Mouse (Mus musculus): Measurements from ENCODE around the gene Dpp6. TPM values are rescaled to one million over a fixed set of nuclear protein-coding genes. Genes with fewer than 3 reads are reported as not detected.
A peak's percentile ranks its signal among the peaks of the same experiment; 100 is the strongest.

Gene Dpp6
- polyA plus RNA-seq, 1 experiment from 2014 or later = 5.5 TPM

DNA sequence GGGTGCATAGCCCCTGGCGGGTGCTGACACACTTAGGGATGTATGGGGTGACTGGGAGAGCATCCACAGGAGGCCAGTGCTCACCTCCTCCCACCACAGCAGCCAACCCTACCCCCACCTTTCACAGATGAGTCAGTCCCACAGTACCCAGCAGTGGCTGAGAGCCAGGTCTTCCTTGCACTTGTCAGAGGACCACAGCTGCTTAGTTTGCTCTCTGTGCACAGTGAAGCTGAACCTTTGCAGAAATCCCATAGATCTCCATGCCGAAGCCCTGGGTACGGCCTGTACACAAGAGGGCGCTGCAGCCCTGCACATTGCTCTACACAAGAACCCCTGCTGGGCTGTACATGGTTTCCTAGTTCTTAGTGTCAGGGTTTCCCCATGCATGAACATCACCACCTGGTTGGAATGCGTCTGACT, 860.3 kb downstream of the Dpp6 start:
- Histone ChIP-seq H3K27me3 (replicated peaks; ENCODE audit: control insufficient read depth, insufficient read depth, low read length) (no peaks in the 10 kb centered on the region), H3K4me3 (ENCODE audit: low read depth, low read length) (no peak overlapping the region), H3K27ac (replicated peaks; ENCODE audit: low read depth, low read length) (no peak overlapping the region), H3K4me1 (ENCODE audit: control insufficient read depth, insufficient read depth, low read length) (no peaks in the 10 kb centered on the region), H3K4me2 (ENCODE audit: low read depth, low read length) (no peak overlapping the region), H3K36me3 (ENCODE audit: control insufficient read depth, insufficient read depth, low read length) (no peaks in the 10 kb centered on the region), H3K9me3 (ENCODE audit: control insufficient read depth, low read length) (no peaks in the 10 kb centered on the region), H3K9ac (ENCODE audit: low read depth, low read length) (no peak overlapping the region)
- WGBS = 52% methylated on average over 5 of the region's 5 CpGs
- ATAC-seq (ENCODE audit: low read depth) (no peak), DNase-seq (ENCODE audit: low spot score) (peak; percentile 12)

DNA sequence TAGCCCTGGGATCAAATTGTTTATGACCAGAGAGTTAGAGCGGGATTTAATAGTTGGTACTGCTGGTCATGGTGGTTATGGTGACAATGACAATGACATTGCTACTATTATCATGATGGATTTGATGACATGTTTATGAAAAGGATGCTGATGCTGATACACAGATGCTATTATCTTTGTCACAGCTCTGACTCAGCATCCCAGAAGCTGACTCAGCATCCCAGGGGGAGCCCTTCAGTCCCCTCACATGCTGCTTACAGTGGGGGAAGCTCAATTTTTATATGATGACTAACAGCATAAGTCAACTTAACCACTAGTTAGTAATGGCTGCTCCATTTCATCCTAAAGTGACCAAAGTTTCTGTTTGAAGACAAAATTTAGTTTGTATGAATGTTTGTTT, 862.1 kb downstream of the Dpp6 start:
- no peak overlapping the region for H3K27ac ChIP-seq (replicated peaks; ENCODE audit: low read depth, low read length)
- DNase-seq (ENCODE audit: low spot score) (no peak), ATAC-seq (ENCODE audit: low read depth) (no peak)
- H3K4me3 ChIP-seq (ENCODE audit: low read depth, low read length) = no peak overlapping the region
- H3K4me1 ChIP-seq (ENCODE audit: control insufficient read depth, insufficient read depth, low read length) = no peaks in the 10 kb centered on the region
- no peak overlapping the region for H3K4me2 ChIP-seq (ENCODE audit: low read depth, low read length)
- H3K27me3 ChIP-seq (replicated peaks; ENCODE audit: control insufficient read depth, insufficient read depth, low read length) = no peaks in the 10 kb centered on the region
- H3K36me3 ChIP-seq (ENCODE audit: control insufficient read depth, insufficient read depth, low read length) = no peaks in the 10 kb centered on the region
- H3K9ac ChIP-seq (ENCODE audit: low read depth, low read length) = no peak overlapping the region
- no peaks in the 10 kb centered on the region for H3K9me3 ChIP-seq (ENCODE audit: control insufficient read depth, low read length)
- WGBS = 97% methylated on average over 1 of the region's 1 CpGs

GRCm38 (mm10) chr5:27680476-27680875, 863.5 kb downstream of the Dpp6 start:
- Histone ChIP-seq H3K36me3 (ENCODE audit: control insufficient read depth, insufficient read depth, low read length) (no peaks in the 10 kb centered on the region), H3K4me1 (ENCODE audit: control insufficient read depth, insufficient read depth, low read length) (no peaks in the 10 kb centered on the region), H3K27ac (replicated peaks; ENCODE audit: low read depth, low read length) (no peak overlapping the region), H3K9me3 (ENCODE audit: control insufficient read depth, low read length) (no peaks in the 10 kb centered on the region), H3K4me3 (ENCODE audit: low read depth, low read length) (no peak overlapping the region), H3K27me3 (replicated peaks; ENCODE audit: control insufficient read depth, insufficient read depth, low read length) (no peaks in the 10 kb centered on the region), H3K4me2 (ENCODE audit: low read depth, low read length) (no peak overlapping the region), H3K9ac (ENCODE audit: low read depth, low read length) (no peak overlapping the region)
- 39% methylated on average over 5 of the region's 5 CpGs for WGBS
- ATAC-seq (ENCODE audit: low read depth) (no peak), DNase-seq (ENCODE audit: low spot score) (no peak)

GRCm38 (mm10) chr5:27685162-27685561, 868.2 kb downstream of the Dpp6 start:
- Histone ChIP-seq H3K27me3 (replicated peaks; ENCODE audit: control insufficient read depth, insufficient read depth, low read length) (no peaks in the 10 kb centered on the region), H3K4me1 (ENCODE audit: control insufficient read depth, insufficient read depth, low read length) (no peaks in the 10 kb centered on the region)
- 61% methylated on average over 11 of the region's 11 CpGs for WGBS

GRCm38 (mm10) chr5:27685923-27686322, 868.9 kb downstream of the Dpp6 start:
- no peak for ATAC-seq (ENCODE audit: low read depth)
- H3K36me3 ChIP-seq (ENCODE audit: control insufficient read depth, insufficient read depth, low read length) = no peaks in the 10 kb centered on the region
- 69% methylated on average over 3 of the region's 3 CpGs for WGBS
- H3K27me3 ChIP-seq (replicated peaks; ENCODE audit: control insufficient read depth, insufficient read depth, low read length) = no peaks in the 10 kb centered on the region
- no peak overlapping the region for H3K4me2 ChIP-seq (ENCODE audit: low read depth, low read length)
- H3K27ac ChIP-seq (replicated peaks; ENCODE audit: low read depth, low read length) = no peak overlapping the region
- H3K9me3 ChIP-seq (ENCODE audit: control insufficient read depth, low read length) = no peaks in the 10 kb centered on the region
- no peaks in the 10 kb centered on the region for H3K4me1 ChIP-seq (ENCODE audit: control insufficient read depth, insufficient read depth, low read length)
- no peak overlapping the region for H3K4me3 ChIP-seq (ENCODE audit: low read depth, low read length)
- DNase-seq (ENCODE audit: low spot score) = no peak
- H3K9ac ChIP-seq (ENCODE audit: low read depth, low read length) = no peak overlapping the region

More at GRCm38 (mm10) chr5:27685162-27685561, 868.2 kb downstream of the Dpp6 start:
- no peak overlapping the region for H3K4me2 ChIP-seq (ENCODE audit: low read depth, low read length)
- H3K9ac ChIP-seq (ENCODE audit: low read depth, low read length) = no peak overlapping the region
- H3K27ac ChIP-seq (replicated peaks; ENCODE audit: low read depth, low read length) = no peak overlapping the region
- H3K9me3 ChIP-seq (ENCODE audit: control insufficient read depth, low read length) = no peaks in the 10 kb centered on the region
- no peaks in the 10 kb centered on the region for H3K36me3 ChIP-seq (ENCODE audit: control insufficient read depth, insufficient read depth, low read length)
- ATAC-seq (ENCODE audit: low read depth) (no peak), DNase-seq (ENCODE audit: low spot score) (no peak)
- no peak overlapping the region for H3K4me3 ChIP-seq (ENCODE audit: low read depth, low read length)

DNA sequence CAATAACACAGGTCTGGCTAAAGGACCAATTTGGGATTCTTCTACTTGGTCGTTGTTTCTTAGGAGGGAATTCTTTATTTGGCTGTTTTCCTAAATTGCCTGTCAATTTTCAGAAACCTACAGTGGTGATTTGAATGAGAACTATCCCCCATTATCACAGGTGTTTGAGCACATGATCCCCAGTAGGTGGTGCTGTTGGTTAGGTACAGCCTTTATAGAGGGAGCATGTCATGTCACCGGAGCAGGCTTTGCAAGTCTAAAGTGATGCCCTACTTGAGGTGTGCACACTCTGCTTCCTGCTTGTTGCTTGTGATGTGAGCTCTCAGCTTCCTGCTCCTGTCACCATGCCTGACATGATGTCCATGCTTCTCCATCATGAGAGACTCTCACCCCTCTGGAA, 870.3 kb downstream of the Dpp6 start:
- no peak for DNase-seq (ENCODE audit: low spot score)
- Histone ChIP-seq H3K27ac (replicated peaks; ENCODE audit: low read depth, low read length) (no peak overlapping the region), H3K4me1 (ENCODE audit: control insufficient read depth, insufficient read depth, low read length) (no peaks in the 10 kb centered on the region), H3K36me3 (ENCODE audit: control insufficient read depth, insufficient read depth, low read length) (no peaks in the 10 kb centered on the region), H3K4me3 (ENCODE audit: low read depth, low read length) (no peak overlapping the region), H3K9me3 (ENCODE audit: control insufficient read depth, low read length) (no peaks in the 10 kb centered on the region), H3K9ac (ENCODE audit: low read depth, low read length) (no peak overlapping the region), H3K4me2 (ENCODE audit: low read depth, low read length) (no peak overlapping the region), H3K27me3 (replicated peaks; ENCODE audit: control insufficient read depth, insufficient read depth, low read length) (no peaks in the 10 kb centered on the region)
- 81% methylated on average over 2 of the region's 2 CpGs for WGBS
- ATAC-seq (ENCODE audit: low read depth) = no peak

DNA sequence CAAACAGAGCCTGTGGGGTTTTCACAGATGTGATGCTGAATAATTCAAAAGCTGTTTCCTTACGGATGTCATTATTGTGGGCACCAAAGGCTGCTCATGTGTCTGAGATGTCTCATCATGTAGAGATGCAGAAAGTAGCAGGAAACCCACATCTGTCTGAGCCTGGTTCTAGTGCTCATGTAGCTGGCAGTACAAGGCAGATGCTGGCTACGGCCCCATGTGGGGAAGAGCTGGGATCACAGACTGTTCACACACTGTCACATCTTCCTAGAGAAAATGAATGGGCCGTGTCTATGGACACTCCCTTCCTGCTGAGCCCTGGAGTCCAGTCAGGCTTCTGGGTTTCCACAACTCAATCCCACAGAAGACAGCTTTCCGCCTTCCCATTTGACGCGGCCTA, 885.5 kb downstream of the Dpp6 start:
- no peak overlapping the region for H3K4me2 ChIP-seq (ENCODE audit: low read depth, low read length)
- H3K27ac ChIP-seq (replicated peaks; ENCODE audit: low read depth, low read length) = no peak overlapping the region
- 84% methylated on average over 6 of the region's 6 CpGs for WGBS
- H3K4me1 ChIP-seq (ENCODE audit: control insufficient read depth, insufficient read depth, low read length) = no peaks in the 10 kb centered on the region
- no peaks in the 10 kb centered on the region for H3K36me3 ChIP-seq (ENCODE audit: control insufficient read depth, insufficient read depth, low read length)
- H3K9ac ChIP-seq (ENCODE audit: low read depth, low read length) = no peak overlapping the region
- H3K27me3 ChIP-seq (replicated peaks; ENCODE audit: control insufficient read depth, insufficient read depth, low read length) = no peaks in the 10 kb centered on the region
- no peak overlapping the region for H3K4me3 ChIP-seq (ENCODE audit: low read depth, low read length)
- ATAC-seq (ENCODE audit: low read depth) = no peak
- H3K9me3 ChIP-seq (ENCODE audit: control insufficient read depth, low read length) = no peaks in the 10 kb centered on the region
- DNase-seq (ENCODE audit: low spot score) = no peak

- no peak overlapping the region for H3K9ac ChIP-seq (ENCODE audit: low read depth, low read length)
- no peak overlapping the region for H3K4me2 ChIP-seq (ENCODE audit: low read depth, low read length)
- H3K4me3 ChIP-seq (ENCODE audit: low read depth, low read length) = no peak overlapping the region
- no peak for ATAC-seq (ENCODE audit: low read depth)
- H3K27ac ChIP-seq (replicated peaks; ENCODE audit: low read depth, low read length) = no peak overlapping the region
- no peaks in the 10 kb centered on the region for H3K9me3 ChIP-seq (ENCODE audit: control insufficient read depth, low read length)
- no peaks in the 10 kb centered on the region for H3K4me1 ChIP-seq (ENCODE audit: control insufficient read depth, insufficient read depth, low read length)
- H3K27me3 ChIP-seq (replicated peaks; ENCODE audit: control insufficient read depth, insufficient read depth, low read length) = no peaks in the 10 kb centered on the region
- H3K36me3 ChIP-seq (ENCODE audit: control insufficient read depth, insufficient read depth, low read length) = no peaks in the 10 kb centered on the region
- DNase-seq (ENCODE audit: low spot score) = peak; percentile 6
These were observed 888.0 kb downstream of the Dpp6 start for GRCm38 (mm10) chr5:27705020-27705419.

- Histone ChIP-seq H3K36me3 (ENCODE audit: control insufficient read depth, insufficient read depth, low read length) (no peaks in the 10 kb centered on the region), H3K4me1 (ENCODE audit: control insufficient read depth, insufficient read depth, low read length) (no peaks in the 10 kb centered on the region), H3K9ac (ENCODE audit: low read depth, low read length) (no peak overlapping the region), H3K4me2 (ENCODE audit: low read depth, low read length) (no peak overlapping the region), H3K9me3 (ENCODE audit: control insufficient read depth, low read length) (no peaks in the 10 kb centered on the region), H3K27ac (replicated peaks; ENCODE audit: low read depth, low read length) (no peak overlapping the region), H3K4me3 (ENCODE audit: low read depth, low read length) (no peak overlapping the region), H3K27me3 (replicated peaks; ENCODE audit: control insufficient read depth, insufficient read depth, low read length) (no peaks in the 10 kb centered on the region)
- DNase-seq (ENCODE audit: low spot score) (no peak), ATAC-seq (ENCODE audit: low read depth) (no peak)
- 63% methylated on average over 6 of the region's 6 CpGs for WGBS
These were observed 889.5 kb downstream of the Dpp6 start for GRCm38 (mm10) chr5:27706551-27706950.

Measured in embryonic facial prominence, embryonic 14.5 days (tissue).